Mouse (Mus musculus) kidney, adult 2 months (tissue): ENCODE measurements around the gene Rb1.

Experiments used
- CTCF ChIP-seq: fragments of 200-500 bp; conservative IDR thresholded peaks from 2 replicates; pipeline ENCODE4 v1.5.1; 2011; ENCODE audit warnings: low read depth, mild to moderate bottlenecking, control low read depth, low read length, moderate library complexity, mixed read lengths; ENCODE audit not compliant: insufficient read depth, insufficient read length
- POLR2A ChIP-seq: fragments of 200-500 bp; IDR thresholded peaks from one replicate; pipeline ENCODE4 v1.6.1; 2011; ENCODE audit warnings: low read depth, low read length, control low read depth

DNA sequence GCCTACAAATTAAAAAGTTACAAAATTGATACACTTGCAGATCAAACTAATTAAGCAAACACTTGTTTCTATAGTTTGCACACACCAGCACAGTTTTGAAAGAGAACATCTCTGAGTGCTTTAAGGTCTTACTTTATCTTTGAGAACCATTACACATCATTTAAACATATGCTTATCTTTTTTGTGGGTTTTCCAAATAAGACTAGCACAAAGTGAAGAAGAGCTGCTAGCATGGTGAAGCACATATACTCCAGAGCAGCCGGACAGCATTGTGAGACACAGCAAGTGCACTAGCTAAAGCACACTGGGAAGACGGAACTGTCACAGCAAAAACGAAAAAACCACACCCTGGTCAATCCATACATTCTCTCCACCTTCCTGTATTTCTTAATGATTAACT, 3.5 kb downstream of the Rb1 start:
- TF ChIP-seq CTCF (no peak), POLR2A (no peak)
